Mouse (Mus musculus) ES-Bruce4 (cell line): Measurements from ENCODE around the gene Srgap1. TPM values are rescaled to one million over a fixed set of nuclear protein-coding genes. Genes with fewer than 3 reads are reported as not detected.
A peak's percentile ranks its signal among the peaks of the same experiment; 100 is the strongest.

Experiments
- H3K27ac ChIP-seq: 2 replicates; pipeline ENCODE4 v1.5.1; 2012; ENCODE audit warnings: low read length, inconsistent platforms; ENCODE audit not compliant: insufficient read depth
- H3K27me3 ChIP-seq: 2 replicates; pipeline ENCODE4 v1.6.1; 2012; ENCODE audit warnings: mild to moderate bottlenecking, low read length, inconsistent platforms; ENCODE audit not compliant: control insufficient read depth, poor library complexity, insufficient read depth, severe bottlenecking
- H3K36me3 ChIP-seq: 2 replicates; pipeline ENCODE4 v1.6.1; 2012; ENCODE audit warnings: inconsistent platforms, mild to moderate bottlenecking, low read length, moderate library complexity; ENCODE audit not compliant: control insufficient read depth, poor library complexity, insufficient read depth, severe bottlenecking
- H3K4me1 ChIP-seq: one replicate; pipeline ENCODE4 v1.8.1; 2011; ENCODE audit warnings: low read length; ENCODE audit not compliant: control insufficient read depth, insufficient read depth
- H3K4me3 ChIP-seq: 2 replicates; pipeline ENCODE4 v1.5.1; 2011; ENCODE audit warnings: low read depth, mild to moderate bottlenecking, low read length
- H3K9ac ChIP-seq: 2 replicates; pipeline ENCODE4 v1.6.1; 2012; ENCODE audit warnings: low read depth, mild to moderate bottlenecking, inconsistent platforms; ENCODE audit not compliant: poor library complexity, severe bottlenecking
- H3K9me3 ChIP-seq: replicated peaks from 2 replicates; pipeline ENCODE4 v1.6.1; 2012; ENCODE audit warnings: mild to moderate bottlenecking, low read length, inconsistent platforms; ENCODE audit not compliant: control insufficient read depth, poor library complexity, insufficient read depth, severe bottlenecking
- CTCF ChIP-seq: IDR thresholded peaks from one replicate; pipeline ENCODE4 v1.8.1; 2011; ENCODE audit warnings: low read depth, low read length
- EP300 ChIP-seq: IDR thresholded peaks from 2 replicates; pipeline ENCODE4 v1.6.1; 2011; ENCODE audit warnings: low read depth, low read length; ENCODE audit not compliant: insufficient read depth
- POLR2A ChIP-seq: IDR thresholded peaks from one replicate; pipeline ENCODE4 v1.8.1; 2011; ENCODE audit warnings: low read length; ENCODE audit not compliant: insufficient read depth
- polyA plus RNA-seq: library from polyadenylated mRNA; stranded (reverse); fragments of >200 nt; gene quantifications from 2 replicates; pipeline ENCODE4 v1.2.4, GENCODE M21; 2011; ENCODE audit warnings: low read depth; ENCODE audit not compliant: missing spikeins, insufficient read depth, insufficient read length

The Srgap1 gene
- 8.0 and 8.1 TPM in 2 replicates for polyA plus RNA-seq

- Histone ChIP-seq H3K9ac (peak within 1 kb of the TSS; percentile 85), H3K27ac (no peak within 1 kb of the TSS), H3K36me3 (no peaks in the 10 kb centered on the region), H3K9me3 (no peaks in the 10 kb centered on the region), H3K4me1 (no peaks in the 10 kb centered on the region), H3K27me3 (no peaks in the 10 kb centered on the region), H3K4me3 (peak within 1 kb of the TSS; percentile 88)
- TF ChIP-seq EP300 (peak; percentile 49; the same call in 1 of the 2 replicates), CTCF (no peak), POLR2A (no peak)
Measured at GRCm38 (mm10) chr10:122046904-122047726, at the start of gene Srgap1. Gene Srgap1, minus strand, starts transcription at chr10:122047315.

- no peaks in the 10 kb centered on the region for H3K9me3 ChIP-seq
- no peaks in the 10 kb centered on the region for H3K27me3 ChIP-seq
- peak overlapping the region; percentile 89 for H3K4me3 ChIP-seq
- peak overlapping the region; percentile 92 for H3K9ac ChIP-seq
- peaks cover 11% of the 10 kb centered on the region for H3K36me3 ChIP-seq
- H3K27ac ChIP-seq, result no peak overlapping the region
- H3K4me1 ChIP-seq, result no peaks in the 10 kb centered on the region
- TF ChIP-seq POLR2A (no peak), EP300 (no peak), CTCF (no peak)
Measured at GRCm38 (mm10) chr10:122096462-122096979, 49.4 kb upstream of the Srgap1 start.

GRCm38 (mm10) chr10:122090472-122090871 is 43.4 kb upstream of the Srgap1 start:
- Histone ChIP-seq H3K4me3 (no peak overlapping the region), H3K9ac (no peak overlapping the region), H3K4me1 (no peaks in the 10 kb centered on the region), H3K9me3 (peaks cover 17% of the 10 kb centered on the region), H3K36me3 (peaks cover 22% of the 10 kb centered on the region), H3K27ac (no peak overlapping the region), H3K27me3 (no peaks in the 10 kb centered on the region)
- TF ChIP-seq CTCF (no peak), POLR2A (no peak), EP300 (no peak)

- no peak overlapping the region for H3K4me3 ChIP-seq
- H3K9me3 ChIP-seq, result no peaks in the 10 kb centered on the region; the same call in 1 of the 2 replicates
- no peaks in the 10 kb centered on the region for H3K4me1 ChIP-seq
- no peak overlapping the region for H3K9ac ChIP-seq
- no peak overlapping the region for H3K27ac ChIP-seq
- H3K36me3 ChIP-seq, result no peaks in the 10 kb centered on the region
- TF ChIP-seq EP300 (no peak), POLR2A (no peak)
- H3K27me3 ChIP-seq, result no peaks in the 10 kb centered on the region
Measured at GRCm38 (mm10) chr10:122081352-122081751, 34.2 kb upstream of the Srgap1 start.

GRCm38 (mm10) chr10:122069153-122069552 is 22.0 kb upstream of the Srgap1 start:
- TF ChIP-seq CTCF (no peak), EP300 (no peak), POLR2A (no peak)
- no peaks in the 10 kb centered on the region for H3K36me3 ChIP-seq
- no peak overlapping the region for H3K9ac ChIP-seq
- H3K4me1 ChIP-seq, result no peaks in the 10 kb centered on the region
- no peaks in the 10 kb centered on the region for H3K27me3 ChIP-seq
- H3K4me3 ChIP-seq, result no peak overlapping the region
- no peak overlapping the region for H3K27ac ChIP-seq
- H3K9me3 ChIP-seq, result no peaks in the 10 kb centered on the region

- TF ChIP-seq EP300 (no peak), CTCF (no peak), POLR2A (no peak)
- no peak overlapping the region for H3K27ac ChIP-seq
- no peak overlapping the region for H3K9ac ChIP-seq
Measured at GRCm38 (mm10) chr10:122055826-122056225, 8.7 kb upstream of the Srgap1 start.

More at GRCm38 (mm10) chr10:122055826-122056225, 8.7 kb upstream of the Srgap1 start:
- Histone ChIP-seq H3K4me3 (no peak overlapping the region), H3K27me3 (no peaks in the 10 kb centered on the region), H3K36me3 (no peaks in the 10 kb centered on the region; the same call in 1 of the 2 replicates), H3K9me3 (no peaks in the 10 kb centered on the region; the same call in 1 of the 2 replicates), H3K4me1 (no peaks in the 10 kb centered on the region)
